Mouse (Mus musculus) spleen, adult 2 months (tissue): ENCODE measurements at regions not wholly inside any gene's neighbourhood (a gene's known extent, or its start where the extent isn't known, plus 50 kb on each side); places are given as distances from the start of the nearest gene placed in this dataset.

Experiments used
- CTCF ChIP-seq: fragments of 200-500 bp; IDR thresholded peaks from 2 replicates; pipeline ENCODE4 v1.5.1; 2011; ENCODE audit warnings: mild to moderate bottlenecking, inconsistent platforms; ENCODE audit not compliant: insufficient read depth, insufficient read length, insufficient replicate concordance; ENCODE audit errors: extremely low read depth
- POLR2A ChIP-seq: fragments of 200-500 bp; IDR thresholded peaks from 2 replicates; pipeline ENCODE4 v1.6.1; 2011; ENCODE audit warnings: low read depth, low read length, inconsistent platforms

DNA sequence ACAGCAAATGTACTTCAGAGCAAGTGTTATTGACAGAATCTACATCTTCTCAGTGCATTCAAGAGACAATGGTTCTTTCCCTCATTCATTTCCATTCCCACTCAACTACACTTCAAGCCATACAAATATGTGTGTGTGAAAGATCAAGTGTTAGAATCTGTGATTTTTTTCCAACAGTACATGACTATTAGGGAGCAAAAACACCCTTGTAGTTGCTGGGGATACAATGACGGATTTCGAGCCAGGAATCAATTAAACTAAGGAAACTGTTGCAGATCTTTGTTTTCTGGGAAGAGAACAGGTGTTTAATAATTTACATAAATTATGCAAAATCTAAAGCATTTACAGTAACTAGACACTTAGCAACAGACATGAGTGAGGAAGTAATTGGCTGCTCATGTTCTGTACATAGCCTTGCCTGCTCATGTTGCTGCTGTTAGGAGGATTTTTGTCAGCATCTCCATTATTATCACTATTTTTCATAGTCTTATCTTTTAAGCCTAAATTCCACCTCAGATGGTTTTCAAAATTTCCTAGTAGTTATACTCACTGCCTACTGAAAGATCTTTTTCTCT is 777.6 kb upstream of the Adgrl2 start:
- TF ChIP-seq POLR2A = no peak
- no peak for TF ChIP-seq CTCF
